Mouse (Mus musculus): ENCODE data around the gene Ugt1a6a. TPM values are rescaled to one million over a fixed set of nuclear protein-coding genes. Genes with fewer than 3 reads are reported as not detected.
"Not testable (repeated sequence)": the region's sequence is repeated elsewhere in the genome, so short reads cannot be mapped to it uniquely, and the experiment has no call there.

Ugt1a6a gene
- polyA plus RNA-seq, 1 experiment from 2014 or later: 3.9 TPM

GRCm38 (mm10) chr1:88145278-88145677, 10.7 kb downstream of the Ugt1a6a start:
- not testable (repeated sequence) for H3K9me3 ChIP-seq (ENCODE audit: control insufficient read depth, low read length); H3K4me3 ChIP-seq (ENCODE audit: low read length); H3K27me3 ChIP-seq (ENCODE audit: control insufficient read depth, insufficient read depth, low read depth, low read length); H3K36me3 ChIP-seq (ENCODE audit: control insufficient read depth, insufficient read depth, low read length); H3K4me2 ChIP-seq (ENCODE audit: low read depth, low read length); H3K4me1 ChIP-seq (replicated peaks; ENCODE audit: control insufficient read depth, insufficient read depth, low read length); H3K27ac ChIP-seq (ENCODE audit: low read length); ATAC-seq (ENCODE audit: low read depth); H3K9ac ChIP-seq (ENCODE audit: low read length)
- 58% methylated on average over 2 of the region's 2 CpGs for WGBS

GRCm38 (mm10) chr1:88150133-88150532, 15.5 kb downstream of the Ugt1a6a start:
- not testable (repeated sequence) for H3K27me3 ChIP-seq (ENCODE audit: control insufficient read depth, insufficient read depth, low read depth, low read length); H3K4me1 ChIP-seq (replicated peaks; ENCODE audit: control insufficient read depth, insufficient read depth, low read length); H3K4me3 ChIP-seq (ENCODE audit: low read length); H3K36me3 ChIP-seq (ENCODE audit: control insufficient read depth, insufficient read depth, low read length); H3K4me2 ChIP-seq (ENCODE audit: low read depth, low read length); H3K9ac ChIP-seq (ENCODE audit: low read length); H3K9me3 ChIP-seq (ENCODE audit: control insufficient read depth, low read length); ATAC-seq (ENCODE audit: low read depth); H3K27ac ChIP-seq (ENCODE audit: low read length)
- 62% methylated on average over 2 of the region's 2 CpGs for WGBS

DNA sequence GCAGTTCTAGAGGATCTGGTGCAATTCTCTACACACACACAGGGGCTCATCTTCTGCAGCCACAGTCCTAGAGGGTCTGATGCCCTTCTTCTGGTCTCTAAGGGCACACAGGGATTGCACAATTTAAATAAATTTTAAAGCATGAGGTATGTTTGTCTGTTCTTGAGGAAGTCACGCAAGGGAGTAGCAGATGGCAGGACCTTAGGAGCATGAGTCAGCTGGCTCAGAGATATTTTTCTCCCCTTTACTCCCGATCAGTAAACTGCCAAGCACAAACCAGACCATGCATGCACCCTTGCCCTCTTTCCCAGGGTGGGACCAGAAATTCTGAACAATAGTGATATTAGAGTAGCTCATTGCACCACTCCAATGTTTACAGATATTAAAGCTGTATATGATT, 23.8 kb downstream of the Ugt1a6a start:
- WGBS: 67% methylated on average over 2 of the region's 2 CpGs
- Histone ChIP-seq H3K36me3 (ENCODE audit: control insufficient read depth, insufficient read depth, low read length) (no peaks in the 10 kb centered on the region), H3K4me1 (replicated peaks; ENCODE audit: control insufficient read depth, insufficient read depth, low read length) (no peaks in the 10 kb centered on the region), H3K9ac (ENCODE audit: low read length) (no peak overlapping the region), H3K4me2 (ENCODE audit: low read depth, low read length) (no peak overlapping the region), H3K27me3 (ENCODE audit: control insufficient read depth, insufficient read depth, low read depth, low read length) (no peaks in the 10 kb centered on the region), H3K9me3 (ENCODE audit: control insufficient read depth, low read length) (no peaks in the 10 kb centered on the region), H3K4me3 (ENCODE audit: low read length) (no peak overlapping the region), H3K27ac (ENCODE audit: low read length) (no peak overlapping the region)
- no peak for ATAC-seq (ENCODE audit: low read depth)

DNA sequence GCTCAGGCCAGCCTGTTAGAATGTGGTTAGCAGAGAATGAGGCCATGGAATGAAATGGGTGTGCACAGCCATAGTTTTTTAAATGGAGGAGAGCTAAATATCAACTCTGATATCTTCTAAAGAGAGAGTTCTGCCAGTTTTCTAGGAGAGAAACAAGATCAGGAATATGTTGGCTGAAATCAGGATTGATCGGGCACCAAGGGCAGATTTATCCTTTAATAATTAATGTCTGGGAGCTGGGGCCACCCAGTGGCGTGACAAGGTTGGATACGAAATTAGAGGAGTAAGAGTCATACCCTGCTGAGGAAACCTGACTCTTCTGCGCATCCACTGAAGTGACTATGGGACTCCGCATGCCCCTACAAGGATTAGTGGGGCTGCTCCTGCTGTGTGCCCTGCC, 31.1 kb downstream of the Ugt1a6a start, which contains the start of gene Ugt1a5:
TSS of gene Ugt1a5 (plus strand) at position 302 of the 400 bp plus-strand sequence.
- Histone ChIP-seq H3K27me3 (ENCODE audit: control insufficient read depth, insufficient read depth, low read depth, low read length) (no peaks in the 10 kb centered on the region), H3K36me3 (ENCODE audit: control insufficient read depth, insufficient read depth, low read length) (no peaks in the 10 kb centered on the region), H3K4me3 (ENCODE audit: low read length) (no peak within 1 kb of the TSS), H3K9me3 (ENCODE audit: control insufficient read depth, low read length) (no peaks in the 10 kb centered on the region), H3K4me1 (replicated peaks; ENCODE audit: control insufficient read depth, insufficient read depth, low read length) (no peaks in the 10 kb centered on the region), H3K27ac (ENCODE audit: low read length) (no peak within 1 kb of the TSS), H3K4me2 (ENCODE audit: low read depth, low read length) (no peak within 1 kb of the TSS), H3K9ac (ENCODE audit: low read length) (no peak within 1 kb of the TSS)
- WGBS: 63% methylated on average over 5 of the region's 5 CpGs
- ATAC-seq (ENCODE audit: low read depth): no peak

- not testable (repeated sequence) for H3K27ac ChIP-seq (ENCODE audit: low read length); H3K4me3 ChIP-seq (ENCODE audit: low read length); H3K36me3 ChIP-seq (ENCODE audit: control insufficient read depth, insufficient read depth, low read length); H3K27me3 ChIP-seq (ENCODE audit: control insufficient read depth, insufficient read depth, low read depth, low read length); ATAC-seq (ENCODE audit: low read depth); H3K4me1 ChIP-seq (replicated peaks; ENCODE audit: control insufficient read depth, insufficient read depth, low read length); H3K9me3 ChIP-seq (ENCODE audit: control insufficient read depth, low read length); H3K4me2 ChIP-seq (ENCODE audit: low read depth, low read length); H3K9ac ChIP-seq (ENCODE audit: low read length)
- 82% methylated on average over 5 of the region's 7 CpGs for WGBS
Measured at GRCm38 (mm10) chr1:88172190-88172589, 37.6 kb downstream of the Ugt1a6a start.

DNA sequence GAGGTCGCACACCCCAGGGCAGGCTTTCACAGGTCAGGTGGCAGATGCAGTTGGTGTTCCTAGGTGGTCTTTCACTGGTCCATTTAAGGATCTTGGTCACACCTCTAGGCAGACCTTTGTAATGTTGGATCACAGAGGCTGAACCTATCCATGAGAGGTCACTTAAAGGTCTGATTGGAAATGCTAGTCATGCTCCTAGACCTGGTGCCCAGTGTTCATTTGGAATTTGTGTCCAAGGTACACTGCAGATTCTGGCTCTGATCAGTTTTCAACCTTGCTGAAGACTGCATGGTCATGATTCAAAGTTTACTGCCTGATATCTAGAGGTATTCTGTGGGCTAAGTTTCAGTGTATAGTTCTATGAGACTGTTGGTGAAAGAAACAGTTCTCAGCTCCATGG, 45.0 kb downstream of the Ugt1a6a start:
- H3K9ac ChIP-seq (ENCODE audit: low read length): no peak overlapping the region
- ATAC-seq (ENCODE audit: low read depth): no peak
- H3K4me1 ChIP-seq (replicated peaks; ENCODE audit: control insufficient read depth, insufficient read depth, low read length): no peaks in the 10 kb centered on the region
- H3K9me3 ChIP-seq (ENCODE audit: control insufficient read depth, low read length): peaks cover 8% of the 10 kb centered on the region
- H3K4me3 ChIP-seq (ENCODE audit: low read length): no peak overlapping the region
- no peaks in the 10 kb centered on the region for H3K36me3 ChIP-seq (ENCODE audit: control insufficient read depth, insufficient read depth, low read length)
- 83% methylated on average over 1 of the region's 1 CpGs for WGBS
- H3K27ac ChIP-seq (ENCODE audit: low read length): no peak overlapping the region
- no peaks in the 10 kb centered on the region for H3K27me3 ChIP-seq (ENCODE audit: control insufficient read depth, insufficient read depth, low read depth, low read length)
- no peak overlapping the region for H3K4me2 ChIP-seq (ENCODE audit: low read depth, low read length)

DNA sequence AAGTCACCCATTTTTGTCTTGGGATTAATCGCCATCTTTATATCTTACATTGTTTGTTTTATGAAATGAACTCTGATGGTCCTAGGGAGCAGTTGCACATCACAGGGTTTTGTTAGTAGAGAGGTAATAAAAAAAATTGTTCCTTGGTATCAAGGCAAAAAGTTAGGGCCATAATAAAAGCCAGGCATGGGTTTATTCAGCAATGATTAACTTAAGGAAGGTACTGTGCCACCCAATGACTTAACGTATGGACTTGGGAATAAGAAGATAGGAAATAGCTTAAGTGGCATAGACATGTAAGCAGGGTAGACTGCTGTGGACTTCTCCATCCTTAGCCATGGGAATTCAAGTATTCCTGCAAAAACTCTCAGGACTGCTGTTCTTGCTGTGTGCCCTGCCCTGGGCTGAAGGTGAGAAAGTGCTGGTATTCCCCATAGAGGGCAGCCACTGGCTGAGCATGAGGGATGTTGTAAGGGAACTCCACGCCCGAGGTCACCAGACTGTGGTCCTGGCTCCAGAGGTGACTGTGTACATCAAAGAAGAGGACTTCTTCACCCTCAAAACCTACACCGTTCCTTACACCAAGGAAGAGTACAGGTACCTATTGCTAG, 51.8 kb downstream of the Ugt1a6a start:
- no peak for ATAC-seq (ENCODE audit: low read depth)
- Histone ChIP-seq H3K27ac (ENCODE audit: low read length) (no peak overlapping the region), H3K36me3 (ENCODE audit: control insufficient read depth, insufficient read depth, low read length) (no peaks in the 10 kb centered on the region), H3K4me3 (ENCODE audit: low read length) (no peak overlapping the region), H3K9ac (ENCODE audit: low read length) (no peak overlapping the region), H3K4me1 (replicated peaks; ENCODE audit: control insufficient read depth, insufficient read depth, low read length) (no peaks in the 10 kb centered on the region), H3K4me2 (ENCODE audit: low read depth, low read length) (no peak overlapping the region), H3K27me3 (ENCODE audit: control insufficient read depth, insufficient read depth, low read depth, low read length) (no peaks in the 10 kb centered on the region), H3K9me3 (ENCODE audit: control insufficient read depth, low read length) (no peaks in the 10 kb centered on the region; the same call in 1 of the 2 replicates)
- WGBS: 78% methylated on average over 5 of the region's 5 CpGs

DNA sequence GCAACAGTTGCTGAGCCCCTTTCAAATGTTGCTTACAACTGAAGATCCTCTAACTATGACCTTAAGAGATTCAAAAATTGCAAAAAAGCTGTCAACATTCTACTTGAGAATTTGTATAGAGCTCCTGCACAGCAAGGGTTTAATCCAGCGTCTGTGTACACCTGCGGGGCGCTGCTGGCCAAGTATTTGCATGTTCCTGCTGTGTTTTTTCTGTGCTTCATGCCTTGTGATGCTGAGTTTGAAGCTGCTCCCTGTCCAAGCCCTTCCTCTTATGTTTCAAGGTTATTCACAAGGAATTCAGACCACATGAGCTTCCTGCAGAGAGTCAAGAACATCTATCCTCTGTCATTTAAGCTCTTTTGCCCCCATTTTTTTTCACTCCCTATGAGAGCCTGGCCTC, 57.5 kb downstream of the Ugt1a6a start:
- Histone ChIP-seq H3K27me3 (ENCODE audit: control insufficient read depth, insufficient read depth, low read depth, low read length) (no peaks in the 10 kb centered on the region), H3K4me3 (ENCODE audit: low read length) (no peak overlapping the region), H3K4me1 (replicated peaks; ENCODE audit: control insufficient read depth, insufficient read depth, low read length) (no peaks in the 10 kb centered on the region), H3K9ac (ENCODE audit: low read length) (no peak overlapping the region), H3K4me2 (ENCODE audit: low read depth, low read length) (no peak overlapping the region), H3K27ac (ENCODE audit: low read length) (no peak overlapping the region), H3K9me3 (ENCODE audit: control insufficient read depth, low read length) (no peaks in the 10 kb centered on the region; the same call in 1 of the 2 replicates), H3K36me3 (ENCODE audit: control insufficient read depth, insufficient read depth, low read length) (no peaks in the 10 kb centered on the region)
- ATAC-seq (ENCODE audit: low read depth): no peak
- 65% methylated on average over 3 of the region's 3 CpGs for WGBS

- Histone ChIP-seq H3K4me3 (ENCODE audit: low read length) (no peak overlapping the region), H3K9me3 (ENCODE audit: control insufficient read depth, low read length) (no peaks in the 10 kb centered on the region), H3K9ac (ENCODE audit: low read length) (no peak overlapping the region), H3K27me3 (ENCODE audit: control insufficient read depth, insufficient read depth, low read depth, low read length) (no peaks in the 10 kb centered on the region), H3K4me1 (replicated peaks; ENCODE audit: control insufficient read depth, insufficient read depth, low read length) (no peaks in the 10 kb centered on the region), H3K4me2 (ENCODE audit: low read depth, low read length) (no peak overlapping the region), H3K36me3 (ENCODE audit: control insufficient read depth, insufficient read depth, low read length) (no peaks in the 10 kb centered on the region), H3K27ac (ENCODE audit: low read length) (no peak overlapping the region)
- WGBS: 78% methylated on average over 1 of the region's 1 CpGs
- no peak for ATAC-seq (ENCODE audit: low read depth)
Measured at GRCm38 (mm10) chr1:88195687-88196086, 61.1 kb downstream of the Ugt1a6a start.

- no peak for ATAC-seq (ENCODE audit: low read depth)
- H3K9ac ChIP-seq (ENCODE audit: low read length): no peak overlapping the region
- WGBS: 64% methylated on average over 3 of the region's 3 CpGs
- no peaks in the 10 kb centered on the region for H3K9me3 ChIP-seq (ENCODE audit: control insufficient read depth, low read length)
- no peaks in the 10 kb centered on the region for H3K36me3 ChIP-seq (ENCODE audit: control insufficient read depth, insufficient read depth, low read length)
- H3K27me3 ChIP-seq (ENCODE audit: control insufficient read depth, insufficient read depth, low read depth, low read length): no peaks in the 10 kb centered on the region
- no peaks in the 10 kb centered on the region for H3K4me1 ChIP-seq (replicated peaks; ENCODE audit: control insufficient read depth, insufficient read depth, low read length)
- H3K4me3 ChIP-seq (ENCODE audit: low read length): no peak overlapping the region
- no peak overlapping the region for H3K27ac ChIP-seq (ENCODE audit: low read length)
- H3K4me2 ChIP-seq (ENCODE audit: low read depth, low read length): no peak overlapping the region
Measured at GRCm38 (mm10) chr1:88197443-88197842, 62.8 kb downstream of the Ugt1a6a start.
